Mouse (Mus musculus): ENCODE measurements around the gene Antxr2.
A peak's percentile ranks its signal among the peaks of the same experiment; 100 is the strongest.

DNA sequence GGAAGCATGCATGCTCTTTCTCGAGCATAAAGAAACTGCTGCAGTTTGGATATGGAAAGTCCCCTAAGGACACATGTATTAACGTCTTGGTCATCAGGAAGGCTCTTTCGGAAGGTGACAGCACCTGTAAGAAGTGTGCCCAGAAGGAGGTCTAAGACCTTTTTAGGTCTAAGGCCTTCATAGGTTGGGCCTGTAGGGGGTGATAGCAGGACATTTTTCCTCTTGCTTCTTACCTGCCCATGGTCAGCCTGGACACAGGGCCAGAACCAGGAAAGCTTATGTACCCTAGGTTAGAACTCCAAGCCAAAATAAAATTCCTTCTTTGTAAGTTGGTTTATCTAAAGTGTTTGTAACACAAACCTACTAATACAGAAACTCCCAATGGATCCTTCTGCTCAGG, 83.6 kb downstream of the Antxr2 start:
- TF ChIP-seq CTCF (conservative IDR thresholded peaks at IDR 0.05; ENCODE audit: insufficient read depth, insufficient read length, low read depth, low read length) (peak; percentile 26; the same call in 1 of the 2 replicates), POLR2A (IDR thresholded peaks at IDR 0.05; ENCODE audit: low read depth, low read length) (no peak)

Data from kidney, adult 2 months (tissue).